Mouse (Mus musculus): ENCODE measurements around the gene Gprc5c.

Gene Gprc5c

DNA sequence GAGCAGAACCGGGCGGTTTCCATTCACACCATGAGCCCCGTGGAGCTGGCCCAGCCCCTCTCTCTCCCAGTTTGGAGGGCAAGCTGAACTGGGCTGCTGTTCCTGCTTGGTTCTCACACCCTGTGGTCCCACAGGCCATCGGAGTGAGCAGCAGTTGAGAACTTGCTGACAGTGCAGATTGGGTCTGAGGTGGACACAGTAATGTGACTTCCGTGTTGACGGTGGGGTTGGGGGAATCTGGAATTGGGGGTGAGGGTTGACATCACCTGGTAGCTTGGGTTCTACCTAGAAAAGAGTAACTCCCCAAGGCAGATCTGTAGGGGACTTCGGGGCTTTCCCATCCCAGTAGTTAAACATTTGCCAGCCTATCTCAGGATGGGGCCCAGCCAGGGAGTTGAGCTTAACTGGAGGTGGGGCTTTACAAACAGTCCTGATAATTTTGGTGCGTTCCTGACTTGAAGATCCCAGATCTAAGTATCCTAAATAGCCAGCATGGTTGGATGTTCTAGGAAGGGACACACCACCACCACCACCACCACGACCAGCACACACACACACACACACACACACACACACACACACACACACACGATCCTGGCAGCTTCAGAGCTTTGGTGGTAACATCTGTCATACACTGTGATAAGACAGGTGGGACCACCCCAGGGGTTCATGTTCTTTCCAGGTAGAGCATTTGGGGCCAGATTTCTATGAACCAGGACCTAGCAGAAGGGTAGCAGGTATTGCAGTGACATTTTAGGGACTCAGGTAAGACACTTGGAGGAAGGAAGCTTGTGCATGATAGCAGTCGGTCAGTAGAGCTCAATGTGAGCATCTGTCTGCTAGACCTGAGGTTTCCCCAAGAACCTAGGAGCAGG lies 16.6 kb downstream of the Gprc5c start:
- DNase-seq (ENCODE audit: low read depth, low spot score), result no peak

DNA sequence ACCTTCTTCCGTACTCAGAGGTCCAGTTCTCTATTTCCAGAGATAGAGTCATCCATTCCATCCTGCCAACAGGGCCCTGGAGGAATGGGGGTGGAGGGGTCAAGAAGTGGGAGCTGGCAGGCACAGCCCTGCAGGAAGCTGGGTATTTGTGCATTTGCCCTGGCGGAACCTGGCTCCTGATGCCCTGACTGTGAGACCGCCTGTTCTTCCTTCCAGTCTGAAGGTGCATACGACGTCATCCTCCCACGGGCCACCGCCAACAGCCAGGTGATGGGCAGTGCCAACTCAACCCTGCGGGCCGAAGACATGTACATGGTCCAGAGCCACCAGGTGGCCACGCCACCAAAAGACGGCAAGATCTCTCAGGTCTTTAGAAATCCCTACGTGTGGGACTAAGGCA lies 17.3 kb downstream of the Gprc5c start:
- no peak for DNase-seq (ENCODE audit: low read depth, low spot score)

DNA sequence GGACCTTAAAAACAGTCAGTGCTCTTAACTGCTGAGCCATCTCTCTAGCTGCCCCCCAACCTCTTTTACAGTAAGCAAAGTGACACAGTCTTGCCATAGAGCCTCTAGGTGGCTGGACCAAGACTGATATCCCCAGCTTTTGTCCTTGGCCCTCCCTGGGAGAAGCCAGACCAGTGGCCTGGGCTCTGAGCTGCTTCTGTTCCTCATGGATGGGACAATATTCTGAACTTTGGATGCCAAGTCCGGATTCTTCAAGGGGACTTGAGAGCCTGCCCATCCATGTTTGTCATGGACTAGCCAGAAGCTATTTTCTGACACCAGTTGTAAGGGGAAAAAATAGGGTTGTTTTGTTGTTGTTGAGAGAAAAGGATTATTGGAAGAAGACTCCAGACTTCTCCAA lies 18.8 kb downstream of the Gprc5c start:
- DNase-seq (ENCODE audit: low read depth, low spot score), result no peak

DNA sequence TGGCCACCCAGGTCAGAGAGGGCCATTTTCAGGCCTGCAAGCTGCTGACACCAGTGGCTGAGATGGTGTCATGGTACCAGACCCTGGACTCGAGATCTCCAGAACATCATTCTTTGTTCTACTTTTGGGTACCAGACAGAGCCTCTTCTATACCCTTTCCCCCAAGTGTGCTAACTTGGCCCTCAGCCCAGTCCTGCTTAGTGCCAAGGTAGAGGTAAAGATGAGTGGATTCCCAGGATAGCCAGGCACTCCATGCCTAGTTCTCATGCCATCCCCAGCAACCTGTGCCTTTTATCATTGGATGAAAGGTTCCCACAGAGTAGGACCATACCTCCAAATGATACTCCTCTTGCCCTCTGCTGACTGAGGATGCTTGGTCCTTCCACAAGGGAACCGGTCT lies 20.6 kb downstream of the Gprc5c start:
- no peak for DNase-seq (ENCODE audit: low read depth, low spot score)

DNA sequence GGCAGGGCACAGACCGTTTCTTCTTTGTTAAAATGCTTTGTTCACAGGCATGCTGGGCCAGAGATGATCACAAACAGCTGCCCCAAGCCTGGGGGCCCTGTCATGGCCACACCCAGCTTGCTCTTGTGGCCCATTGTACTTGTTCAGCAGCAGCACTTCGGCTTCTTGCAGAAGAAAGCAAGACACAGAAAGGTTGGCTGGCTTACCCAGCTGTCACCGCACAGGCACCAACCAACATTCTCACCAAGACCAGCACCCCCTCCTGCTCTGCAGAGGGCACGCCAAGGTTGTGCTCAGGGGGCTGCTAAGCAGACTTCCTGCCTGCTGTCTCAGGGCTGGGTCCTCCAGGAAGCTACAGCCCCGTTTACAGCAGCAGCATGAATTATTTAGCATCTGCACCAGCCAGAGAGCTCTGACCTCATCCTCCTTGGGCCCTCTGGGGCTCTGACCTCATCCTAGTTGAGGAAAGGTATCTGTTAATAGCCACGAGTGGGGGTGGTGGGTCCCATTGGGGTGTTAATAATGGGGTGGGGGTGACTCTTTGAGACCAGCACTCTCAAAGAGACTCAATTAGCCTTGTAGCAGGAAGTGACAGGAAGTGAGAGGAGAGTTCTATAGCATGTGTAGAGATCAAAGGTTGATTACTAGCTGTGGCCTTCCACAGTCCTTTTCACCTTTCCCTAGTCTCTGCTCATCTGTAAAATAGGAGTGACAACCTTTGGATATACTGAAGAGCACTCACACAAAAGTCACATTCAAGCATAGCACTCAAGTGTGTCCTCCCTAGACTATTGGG lies 22.3 kb downstream of the Gprc5c start:
- DNase-seq (ENCODE audit: low read depth, low spot score), result no peak

DNA sequence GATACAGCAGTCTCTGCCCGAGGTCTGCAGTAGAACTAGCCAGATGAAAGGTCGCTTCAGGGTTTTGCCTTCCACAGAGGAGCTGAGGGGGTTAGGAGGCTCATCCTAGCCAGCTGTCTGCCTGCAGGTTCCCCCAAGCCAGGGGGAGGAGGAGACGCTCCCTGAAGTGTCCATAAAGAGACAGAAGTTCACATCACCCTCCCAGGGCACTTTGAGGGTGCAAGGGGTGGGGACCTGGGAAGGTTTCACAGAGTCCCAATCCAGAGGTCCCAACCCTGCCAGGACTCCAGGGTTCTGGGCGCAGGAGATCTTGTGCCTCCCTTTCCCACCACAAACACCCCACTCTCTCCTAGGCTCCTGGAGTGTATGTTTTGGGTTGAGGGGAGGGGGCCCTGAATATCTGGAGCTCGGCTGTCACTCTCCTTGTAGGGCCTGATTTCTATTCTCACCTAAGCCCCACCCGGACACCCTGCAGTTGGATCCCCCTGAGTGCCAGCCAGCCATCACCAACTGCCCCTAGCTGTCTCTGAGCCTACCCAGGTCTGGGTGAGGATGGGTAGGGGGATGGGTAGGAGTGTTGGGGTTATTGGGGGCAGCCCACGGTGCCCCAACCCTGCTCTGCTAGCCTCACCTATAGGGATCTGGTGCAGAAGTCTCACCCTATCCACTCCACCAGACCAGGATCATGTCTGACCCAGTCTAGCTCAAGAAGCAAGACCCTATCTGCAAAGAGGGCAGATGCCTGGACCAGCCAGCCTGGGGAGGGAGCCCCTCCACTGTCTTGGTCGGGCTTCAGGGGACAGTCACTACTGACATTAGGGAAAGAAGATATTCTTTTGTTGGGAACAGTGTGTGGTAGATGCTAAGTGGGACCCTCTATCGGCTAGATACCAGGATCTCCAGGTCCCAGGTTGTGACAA lies 23.5 kb downstream of the Gprc5c start:
- DNase-seq (ENCODE audit: low read depth, low spot score), result no peak

DNA sequence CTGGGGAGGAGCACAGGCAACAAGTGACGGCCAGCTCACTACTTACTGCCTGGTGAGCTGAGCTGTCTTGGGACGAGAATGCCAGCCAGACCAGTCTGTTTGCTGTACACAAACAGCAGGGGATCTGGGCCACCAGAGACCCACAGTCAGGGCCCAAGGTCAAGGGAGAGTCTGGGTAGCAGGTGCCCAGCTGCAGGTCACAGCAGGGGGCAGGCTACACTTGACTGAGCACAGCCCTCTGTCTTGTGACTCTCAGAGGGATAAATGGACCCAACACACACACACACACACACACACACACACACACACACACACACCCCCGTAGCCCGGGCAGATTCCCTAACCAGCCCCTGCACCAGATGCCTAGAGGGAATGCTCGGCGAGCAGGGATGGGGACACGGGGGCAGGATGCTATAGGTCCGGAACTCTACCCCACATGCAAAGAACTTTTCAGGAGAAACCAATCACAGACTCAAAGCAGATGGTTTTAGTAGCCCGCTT lies 24.4 kb downstream of the Gprc5c start:
- DNase-seq (ENCODE audit: low read depth, low spot score), result peak; percentile 42

DNA sequence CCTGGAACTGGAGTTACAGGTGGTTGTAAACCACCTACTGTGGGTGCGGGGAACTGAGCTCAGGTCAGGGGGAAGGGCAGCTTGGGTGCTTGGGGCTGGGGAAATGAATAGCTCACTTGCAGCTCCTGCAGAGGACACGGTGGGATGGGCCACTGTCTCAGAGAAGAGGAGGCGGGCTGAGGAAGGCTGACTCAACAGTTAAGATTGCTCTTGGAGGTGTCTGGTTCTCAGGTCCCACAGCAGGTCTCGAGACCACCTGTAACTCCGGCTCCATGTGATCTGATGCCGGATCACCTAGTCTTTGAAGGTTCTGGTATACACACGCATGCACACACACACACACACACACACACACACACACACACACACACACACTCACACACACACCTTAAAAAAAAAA lies 25.2 kb downstream of the Gprc5c start:
- DNase-seq (ENCODE audit: low read depth, low spot score), result no peak

DNA sequence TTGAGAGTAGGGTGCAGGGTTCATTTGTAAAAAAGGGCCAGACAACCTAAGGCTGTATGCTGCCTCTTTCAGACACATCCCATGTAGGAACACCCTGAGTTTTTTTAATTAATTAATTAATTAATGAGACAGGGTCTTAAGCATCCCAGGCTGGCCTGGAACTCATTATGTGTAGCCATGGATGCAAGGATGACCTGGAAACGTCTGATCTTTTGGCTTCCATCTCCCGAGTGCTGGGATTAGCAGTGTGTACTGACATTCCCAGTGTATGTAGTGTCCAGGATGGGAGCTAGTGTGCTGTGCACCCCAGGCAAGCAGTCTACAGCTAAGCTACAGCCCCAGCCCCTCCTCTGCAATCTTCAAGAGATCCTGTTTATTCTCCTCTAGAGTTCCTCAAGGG lies 25.7 kb downstream of the Gprc5c start:
- DNase-seq (ENCODE audit: low read depth, low spot score), result no peak

DNA sequence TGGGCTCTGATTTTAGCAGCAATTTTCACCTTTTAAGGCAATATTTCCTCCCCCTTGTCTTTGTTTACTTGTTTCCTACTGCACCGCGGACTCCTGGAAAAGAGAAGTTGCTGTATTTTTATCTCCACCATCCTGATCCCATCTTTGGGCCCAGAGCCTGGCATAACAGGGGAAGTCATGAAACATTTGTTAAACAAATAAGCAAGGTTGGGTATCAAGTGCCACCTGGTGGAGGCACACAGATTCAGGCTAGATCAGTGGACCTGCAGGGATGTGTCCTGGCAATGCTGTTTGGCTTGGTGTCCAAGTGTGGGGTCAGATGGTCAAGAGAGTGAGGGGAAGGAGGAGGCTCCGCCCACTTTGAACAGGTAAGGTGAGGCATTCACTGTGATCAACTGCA lies 26.2 kb downstream of the Gprc5c start:
- peak; percentile 42 for DNase-seq (ENCODE audit: low read depth, low spot score)

DNA sequence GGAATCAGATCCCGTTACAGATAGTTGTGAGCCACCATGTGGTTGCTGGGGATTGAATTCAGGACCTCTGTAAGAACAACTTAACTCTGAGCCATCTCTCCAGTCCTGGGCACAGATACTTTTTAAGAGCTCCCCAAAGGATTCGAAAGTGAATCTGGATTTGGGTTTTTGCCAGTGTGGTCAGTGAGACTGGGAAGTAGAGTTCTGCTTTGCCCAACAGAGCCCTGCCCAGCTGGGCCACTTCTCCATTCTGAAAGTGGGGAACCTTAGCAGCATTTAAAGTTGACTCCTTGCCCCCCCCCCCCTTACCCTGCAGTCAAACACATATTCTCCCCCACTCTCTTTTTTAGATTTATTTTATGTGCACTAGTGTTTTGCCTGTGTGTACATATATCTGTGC lies 28.7 kb downstream of the Gprc5c start:
- no peak for DNase-seq (ENCODE audit: low read depth, low spot score)

DNA sequence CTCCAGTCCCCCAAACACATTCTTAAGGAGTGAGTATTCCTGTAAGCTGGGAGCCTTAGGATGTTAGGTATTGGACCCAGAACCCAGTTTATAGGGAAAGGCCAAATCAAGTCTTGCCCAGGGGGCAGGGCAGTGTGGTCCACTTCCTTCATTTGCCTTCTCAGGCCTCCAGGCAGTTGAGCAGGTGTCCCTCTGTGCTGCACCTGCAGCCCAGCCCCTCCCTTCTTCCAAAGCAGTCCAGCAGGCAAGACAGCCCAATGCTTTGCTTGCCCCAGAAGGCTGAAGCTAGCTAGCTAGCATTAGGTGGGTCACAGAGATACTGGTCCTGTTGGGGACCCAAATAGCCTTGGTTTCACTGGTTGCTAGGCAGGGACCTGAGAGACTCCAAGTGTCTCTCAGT lies 29.2 kb downstream of the Gprc5c start:
- no peak for DNase-seq (ENCODE audit: low read depth, low spot score)

DNA sequence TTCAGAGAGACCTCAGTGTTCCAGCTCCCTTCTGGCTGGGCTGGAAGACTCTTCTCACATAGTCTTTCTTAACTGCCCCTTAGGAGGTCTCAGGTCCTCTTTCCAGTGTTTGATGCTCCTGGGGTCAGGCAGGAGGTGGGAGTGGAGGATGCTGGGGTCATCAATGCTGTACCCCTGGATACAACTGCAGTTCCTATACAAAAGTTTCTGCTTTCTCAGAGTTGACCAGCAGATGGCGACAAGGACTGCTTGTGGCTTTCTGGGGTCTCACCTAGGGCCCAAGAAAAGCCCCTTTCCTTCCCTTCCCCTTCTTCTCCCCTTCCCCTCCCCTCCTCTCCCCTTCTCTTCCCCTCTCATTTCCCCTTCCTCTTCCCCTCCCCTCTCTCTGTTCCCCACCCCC lies 29.6 kb downstream of the Gprc5c start:
- peak; percentile 35 for DNase-seq (ENCODE audit: low read depth, low spot score)

DNA sequence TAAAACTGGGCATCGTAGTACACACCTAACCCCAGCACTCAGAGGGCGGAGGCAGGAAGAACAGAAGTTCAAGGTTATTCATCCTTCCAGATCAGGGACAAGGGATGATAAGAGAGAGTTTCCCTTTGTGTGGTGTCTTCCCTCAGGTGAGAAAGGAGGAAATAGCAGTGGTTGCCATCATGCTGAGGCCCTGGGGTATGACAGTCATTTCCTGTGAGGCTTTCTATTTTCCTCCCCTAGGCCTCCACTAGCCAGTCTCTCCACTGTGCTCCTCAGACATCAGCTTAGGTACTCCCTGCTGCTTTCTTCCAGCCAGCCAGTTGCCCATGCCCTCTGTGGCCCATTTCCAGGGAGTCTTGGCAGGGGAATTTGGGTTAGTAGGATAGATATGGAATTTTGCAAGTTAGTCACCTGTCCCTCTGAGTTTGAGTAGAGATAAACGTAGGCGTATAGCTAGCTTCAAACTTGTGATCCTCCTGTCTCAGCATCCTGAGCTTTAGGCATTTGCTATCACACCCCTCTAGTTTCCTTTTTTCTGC lies 32.4 kb downstream of the Gprc5c start:
- no peak for DNase-seq (ENCODE audit: low read depth, low spot score)

DNA sequence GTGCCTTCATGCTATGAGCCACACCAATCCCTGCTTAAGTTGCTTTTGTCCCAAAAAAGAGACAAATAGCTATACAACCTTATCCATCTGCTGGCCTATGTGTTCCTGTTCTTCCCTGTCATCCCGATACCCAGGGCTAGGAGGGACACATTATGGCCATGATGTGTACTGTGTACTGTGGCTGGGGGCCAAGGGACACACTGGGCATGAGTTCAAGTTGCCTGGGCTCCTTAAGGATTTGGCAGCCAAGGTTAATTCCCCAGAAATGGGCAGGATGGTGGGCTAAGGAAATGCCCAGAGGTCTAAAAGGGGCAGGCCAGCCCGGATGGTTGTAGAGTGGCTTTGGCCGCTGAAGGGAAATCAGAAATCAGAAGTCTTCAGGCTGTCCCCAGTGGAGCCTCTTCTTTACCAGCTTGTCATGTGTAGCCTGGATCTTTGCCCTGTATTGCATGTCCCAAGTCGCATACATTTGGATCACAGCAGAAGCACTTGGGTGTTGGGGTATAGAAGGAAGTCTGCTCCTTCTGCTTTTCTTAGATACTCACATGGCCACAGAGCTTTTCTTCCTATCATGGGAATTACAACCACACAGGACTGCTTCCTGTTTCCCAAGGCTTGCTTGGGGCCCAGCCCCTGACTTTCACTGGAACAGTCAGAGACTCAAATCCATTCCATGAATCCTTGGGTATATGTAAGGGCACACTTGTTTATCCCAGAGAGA lies 33.6 kb downstream of the Gprc5c start:
- DNase-seq (ENCODE audit: low read depth, low spot score), result no peak

DNA sequence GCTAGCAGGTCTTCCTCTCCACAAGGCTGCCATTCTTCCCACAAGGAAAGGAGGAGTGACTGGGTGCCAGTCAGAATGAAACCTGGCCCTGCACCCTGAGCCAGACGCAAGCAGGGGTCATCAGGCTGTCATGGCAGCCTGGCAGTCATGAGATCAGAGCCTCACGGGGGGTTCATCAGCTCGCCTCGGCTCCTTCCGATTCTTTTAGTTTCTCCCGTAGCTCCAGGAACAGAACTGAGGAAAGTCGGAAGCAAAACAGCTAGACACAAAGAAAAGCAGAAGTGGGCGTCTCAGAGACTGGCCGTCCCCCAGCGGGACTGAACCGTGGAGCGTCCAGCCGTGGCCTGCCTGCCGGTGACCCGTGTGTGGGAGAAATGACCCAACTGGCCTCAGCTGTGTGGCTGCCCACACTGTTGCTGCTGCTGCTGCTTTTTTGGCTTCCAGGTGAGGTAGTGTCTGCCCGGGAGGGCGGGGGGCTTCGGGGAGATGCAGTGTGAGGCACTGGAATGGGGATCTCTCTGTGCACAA lies 39.1 kb downstream of the Gprc5c start, which contains the start of gene Cd300a:
Gene Cd300a, plus strand, starts transcription at position 51 of the 528 bp plus-strand sequence.
- no peak for DNase-seq (ENCODE audit: low read depth, low spot score)

DNA sequence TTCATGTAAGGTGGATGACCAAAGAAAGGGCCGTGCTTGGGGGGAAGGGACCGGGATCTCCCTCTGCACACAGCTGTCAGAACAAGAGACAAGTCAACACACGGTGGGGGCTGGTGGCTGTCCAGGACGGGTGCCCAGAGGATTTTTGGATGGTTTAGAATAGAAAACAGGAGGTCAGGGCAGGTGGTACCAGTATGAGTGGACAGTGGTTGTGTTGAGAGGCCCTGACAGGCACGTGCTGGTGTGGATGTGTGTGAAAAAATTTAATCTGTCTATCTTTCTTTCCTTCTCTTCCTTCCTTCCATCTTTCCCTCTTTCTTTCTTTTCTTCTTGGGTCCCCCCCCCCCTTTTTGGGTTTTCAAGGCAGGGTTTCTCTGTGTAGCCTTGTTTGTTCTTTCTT lies 39.6 kb downstream of the Gprc5c start:
- no peak for DNase-seq (ENCODE audit: low read depth, low spot score)

DNA sequence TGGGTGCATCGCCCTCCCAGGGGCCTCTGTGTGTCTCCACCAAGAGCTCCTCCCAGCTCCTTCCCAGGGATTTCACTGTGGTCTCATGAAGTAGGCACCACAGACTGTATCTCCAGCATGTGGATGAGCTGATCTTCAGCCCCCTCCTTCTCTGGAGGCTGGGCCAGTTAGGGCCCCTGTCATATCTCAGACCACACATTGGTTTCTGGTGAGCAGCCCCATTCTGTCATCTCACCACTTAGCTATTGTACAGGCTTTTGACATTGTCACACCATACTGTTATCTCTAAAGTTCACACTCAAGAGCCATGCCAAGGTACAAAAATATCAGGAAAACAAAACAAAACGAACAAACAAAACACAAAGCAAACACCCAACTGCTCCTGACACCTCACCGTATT lies 45.1 kb downstream of the Gprc5c start:
- no peak for DNase-seq (ENCODE audit: low read depth, low spot score)

DNA sequence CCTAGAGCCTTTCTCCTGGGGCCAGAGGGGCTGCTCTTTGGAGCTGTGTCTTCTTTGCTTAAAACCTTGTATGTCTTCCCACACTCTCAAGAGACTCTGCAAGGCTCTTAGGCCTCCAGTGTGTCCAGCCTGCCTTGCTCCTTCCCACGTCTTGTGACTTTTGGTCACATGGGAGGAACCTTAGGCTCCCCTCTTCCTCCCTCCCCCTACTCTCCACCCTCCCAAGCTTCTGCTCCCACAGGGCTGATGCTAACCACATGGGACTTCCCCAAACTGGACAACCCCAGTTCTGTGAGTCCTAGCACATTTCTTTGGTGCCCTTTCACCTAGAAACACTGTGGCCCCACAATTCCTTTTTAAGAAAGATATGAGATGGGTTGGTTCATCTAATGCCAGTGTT lies 47.1 kb downstream of the Gprc5c start:
- DNase-seq (ENCODE audit: low read depth, low spot score), result no peak

DNA sequence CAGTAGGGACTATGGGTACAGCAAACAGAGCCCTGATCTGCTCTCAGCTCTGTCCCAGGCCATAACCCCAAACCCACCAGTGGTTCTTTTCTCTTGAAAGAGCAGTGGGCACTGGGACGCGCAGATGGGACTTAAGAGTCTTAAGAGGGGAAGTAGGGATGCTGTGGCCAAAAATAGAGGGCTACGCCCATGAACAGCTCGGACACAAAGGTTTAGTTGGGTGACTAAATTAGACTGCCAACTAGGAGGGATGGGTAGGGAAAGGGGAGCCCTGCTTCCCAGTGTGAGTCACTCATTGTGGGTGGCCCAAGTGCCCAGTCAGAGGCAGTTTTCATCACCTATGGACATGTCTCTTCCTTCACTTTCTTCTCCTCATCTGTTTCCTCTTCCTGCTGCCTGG lies 52.3 kb downstream of the Gprc5c start:
- no peak for DNase-seq (ENCODE audit: low read depth, low spot score)

Measured in forelimb bud, embryonic 11.5 days (tissue).